Mouse (Mus musculus): ENCODE measurements around the gene Ube2a. TPM values are rescaled to one million over a fixed set of nuclear protein-coding genes. Genes with fewer than 3 reads are reported as not detected.
"Not testable (repeated sequence)": the region's sequence is repeated elsewhere in the genome, so short reads cannot be mapped to it uniquely, and the experiment has no call there.

Gene Ube2a
- total RNA-seq, 2 experiments from 2014 or later = 75.9 to 77.4 TPM

DNA sequence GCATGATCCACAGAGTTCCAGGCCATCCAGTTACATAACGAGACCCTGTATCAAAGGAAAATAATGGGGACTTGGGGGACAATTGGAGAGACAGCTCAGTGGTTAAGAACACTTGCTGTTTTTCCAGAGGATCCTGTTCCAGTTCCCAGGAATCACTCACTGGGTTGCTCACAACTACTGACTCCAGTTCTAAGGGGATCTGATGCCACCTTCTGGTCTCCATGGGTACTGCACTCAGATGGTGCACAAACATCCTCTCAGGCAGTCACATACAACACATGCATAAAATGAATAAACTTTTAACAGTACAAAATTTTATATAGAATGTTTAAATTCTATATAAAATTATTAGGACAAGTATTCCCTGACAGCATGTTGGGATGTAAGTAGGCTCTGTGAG, 11.0 kb downstream of the Ube2a start:
- DNase-seq = peak in 1 of 2 experiments; percentile 17

GRCm38 (mm10) chrX:36898931-36899330, 25.2 kb downstream of the Ube2a start:
- intact Hi-C loops (cut with DNase I) = not testable (repeated sequence)
- DNase-seq = peak in 1 of 2 experiments; percentile 6

More for the DNA sequence above, 11.0 kb downstream of the Ube2a start:
- intact Hi-C loops (cut with DNase I) = no loop called here

DNA sequence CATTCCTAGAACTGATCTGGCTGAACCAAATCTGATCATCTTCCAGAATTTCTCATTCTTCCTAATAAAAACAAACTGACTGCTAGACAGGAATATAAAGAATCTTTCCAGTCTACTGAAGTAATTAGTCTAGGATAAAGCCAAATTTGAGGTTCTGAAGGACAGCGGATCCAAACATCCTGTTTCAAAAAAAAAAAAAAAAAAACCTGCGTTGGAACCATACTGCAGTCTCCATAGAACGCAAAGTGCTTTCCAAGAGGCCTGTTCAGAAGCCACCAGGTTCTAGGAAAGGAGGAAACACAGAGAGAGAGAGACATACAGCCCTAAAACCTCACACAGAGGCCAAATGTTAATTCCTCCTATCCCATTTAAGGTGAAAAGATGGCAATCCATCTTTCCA, 28.0 kb downstream of the Ube2a start:
- intact Hi-C loops (cut with DNase I) = loop anchor here (5.0 kb wide), 1 partner anchor 69 kb away; no protein-coding TSS in a partner anchor
- no peak for DNase-seq

- DNase-seq = peak; percentile 4 to 24
- intact Hi-C loops (cut with DNase I) = loop anchor here (5.0 kb wide), 1 partner anchor 70 kb away; no protein-coding TSS in a partner anchor
These were observed 28.8 kb downstream of the Ube2a start, which contains the start of gene Nkrf for GRCm38 (mm10) chrX:36902321-36903114. Gene Nkrf, minus strand, starts transcription at chrX:36902899.

- intact Hi-C loops (cut with DNase I) = loop anchor here (5.0 kb wide), 1 partner anchor 71 kb away; no protein-coding TSS in a partner anchor
- DNase-seq = peak; percentile 89 to 93
These were observed 29.5 kb downstream of the Ube2a start for GRCm38 (mm10) chrX:36903115-36903768.

DNA sequence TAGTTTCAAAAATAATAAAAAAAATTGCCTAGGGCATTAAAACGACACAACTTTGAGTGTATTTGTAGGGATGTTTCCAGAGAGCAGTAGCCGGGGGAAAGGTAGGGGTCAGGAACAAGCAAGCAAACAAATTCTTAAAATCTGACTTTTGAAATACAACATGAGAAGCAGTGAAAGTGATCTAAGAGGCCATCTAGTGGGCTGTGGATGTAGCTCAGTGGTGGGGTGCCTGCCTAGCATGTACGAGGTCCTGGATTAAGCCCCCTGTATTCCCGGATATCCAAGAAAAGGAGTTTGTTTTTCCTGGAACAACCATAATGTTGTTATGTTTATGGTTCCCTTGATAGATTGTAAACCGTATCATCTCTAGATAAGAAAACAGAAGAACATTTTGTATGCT, 32.8 kb downstream of the Ube2a start:
- intact Hi-C loops (cut with DNase I) = loop anchor here (5.0 kb wide), 1 partner anchor 34 kb away; the partner anchor contains the start of genes C330007P06Rik and Ube2a

GRCm38 (mm10) chrX:36911343-36911742, 37.6 kb downstream of the Ube2a start:
- peak; percentile 47 to 67 for DNase-seq
- intact Hi-C loops (cut with DNase I) = no loop called here

More for the DNA sequence above, 32.8 kb downstream of the Ube2a start:
- DNase-seq = no peak

DNA sequence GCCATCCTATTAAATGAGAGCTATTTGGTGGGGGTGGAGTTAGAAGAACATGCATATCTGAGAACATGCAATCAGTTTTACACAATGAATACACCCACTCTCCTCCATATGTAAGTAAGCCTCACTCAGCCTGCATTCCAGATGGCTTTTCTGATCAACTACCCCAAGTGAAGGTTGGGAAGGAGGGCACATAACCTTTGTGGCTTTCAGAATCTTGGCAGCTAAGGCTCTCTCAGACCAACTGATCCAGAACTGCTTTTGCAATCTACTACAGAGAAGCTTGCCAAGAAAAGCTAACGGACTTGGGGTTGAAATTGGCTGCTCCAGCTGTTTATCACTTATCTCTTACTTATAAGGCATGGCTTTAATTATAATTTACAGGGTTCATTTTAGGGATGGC, 44.0 kb downstream of the Ube2a start:
- intact Hi-C loops (cut with DNase I) = no loop called here

DNA sequence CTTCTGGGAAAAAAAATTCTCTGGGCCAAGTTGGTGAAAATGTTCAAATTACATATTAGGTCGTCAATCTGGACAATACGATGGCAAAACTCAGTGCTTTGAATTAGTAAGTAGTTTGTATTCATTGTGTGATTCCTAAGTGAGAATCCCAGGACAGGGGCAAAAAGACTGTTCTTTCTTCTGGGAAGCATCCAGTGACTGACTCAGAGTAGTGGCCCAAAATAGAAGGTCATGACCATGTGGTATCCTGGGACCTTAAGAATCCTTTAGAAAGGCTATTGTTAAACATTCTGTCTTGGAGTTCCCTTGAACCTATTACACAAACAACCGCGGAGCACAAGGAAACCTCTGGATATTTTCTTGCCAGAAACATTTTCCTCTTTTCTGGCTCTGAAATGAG, 47.6 kb downstream of the Ube2a start:
- no peak for DNase-seq
- intact Hi-C loops (cut with DNase I) = no loop called here

More for the DNA sequence above, 44.0 kb downstream of the Ube2a start:
- no peak for DNase-seq

DNA sequence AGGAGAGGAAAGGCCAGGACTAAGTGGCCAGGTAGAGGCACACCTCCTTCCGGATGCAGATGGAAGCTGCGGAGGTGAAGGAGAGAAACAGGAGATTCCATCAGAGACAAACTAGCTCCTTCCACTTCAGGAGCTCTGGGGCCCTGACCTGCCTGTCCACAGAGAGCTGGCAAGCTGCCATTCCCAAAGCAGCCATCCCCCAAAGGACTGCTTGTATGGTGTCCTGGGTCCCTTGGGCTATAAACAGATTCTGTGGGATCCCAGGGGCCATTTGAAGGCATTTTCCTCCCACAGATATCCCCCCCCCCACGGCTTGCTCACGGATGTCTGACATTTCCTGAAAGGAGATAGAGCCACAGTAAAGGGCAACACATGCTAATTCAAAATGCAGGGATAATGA, 55.1 kb downstream of the Ube2a start:
- peak in 1 of 2 experiments; percentile 6 for DNase-seq
- intact Hi-C loops (cut with DNase I) = no loop called here

GRCm38 (mm10) chrX:36929694-36930093, 56.0 kb downstream of the Ube2a start:
- DNase-seq = no peak
- intact Hi-C loops (cut with DNase I) = loop anchor here (2.0 to 5.0 kb wide), 2 partner anchors 58 to 91 kb away; no protein-coding TSS in a partner anchor

GRCm38 (mm10) chrX:36930574-36930973, 56.9 kb downstream of the Ube2a start:
- DNase-seq = no peak
- intact Hi-C loops (cut with DNase I) = loop anchor here (2.0 to 5.0 kb wide), 2 partner anchors 57 to 90 kb away; no protein-coding TSS in a partner anchor

Other genes with a start within 250 kb of the Ube2a start
- gene Akap17b, start 228.5 kb upstream of the Ube2a start, total RNA-seq (2021) = 1 to 10 TPM; 1.9 to 2.2 TPM
- gene Slc25a43, start 130.2 kb upstream of the Ube2a start, total RNA-seq (2021) = under 1 TPM; 0.32 to 0.38 TPM
- gene Slc25a5, start 78.2 kb upstream of the Ube2a start, total RNA-seq (2021) = 100 to 1,000 TPM; 545 to 681 TPM
- 10 to 100 TPM; 16.3 to 17.4 TPM for gene C330007P06Rik, start 211 bp downstream of the Ube2a start, total RNA-seq (2021)
- 1 to 10 TPM; 3.4 to 3.8 TPM for gene Nkrf, start 29.0 kb downstream of the Ube2a start, total RNA-seq (2021)
- 10 to 100 TPM in 1 of 2 experiments, 1 to 10 TPM in 1; 7.8 to 11.4 TPM for gene Sept6, start 117.9 kb downstream of the Ube2a start, total RNA-seq (2021)
- not detected for gene Sowahd, start 174.9 kb downstream of the Ube2a start, total RNA-seq (2021)
- 100 to 1,000 TPM; 332 to 382 TPM for gene Rpl39, start 211.5 kb downstream of the Ube2a start, total RNA-seq (2021)
- gene Upf3b, start 236.4 kb downstream of the Ube2a start, total RNA-seq (2021) = 10 to 100 TPM in 1 of 2 experiments, 1 to 10 TPM in 1; 6.7 to 10.2 TPM